Mouse (Mus musculus): ENCODE data around the gene Pibf1.

The Pibf1 gene

DNA sequence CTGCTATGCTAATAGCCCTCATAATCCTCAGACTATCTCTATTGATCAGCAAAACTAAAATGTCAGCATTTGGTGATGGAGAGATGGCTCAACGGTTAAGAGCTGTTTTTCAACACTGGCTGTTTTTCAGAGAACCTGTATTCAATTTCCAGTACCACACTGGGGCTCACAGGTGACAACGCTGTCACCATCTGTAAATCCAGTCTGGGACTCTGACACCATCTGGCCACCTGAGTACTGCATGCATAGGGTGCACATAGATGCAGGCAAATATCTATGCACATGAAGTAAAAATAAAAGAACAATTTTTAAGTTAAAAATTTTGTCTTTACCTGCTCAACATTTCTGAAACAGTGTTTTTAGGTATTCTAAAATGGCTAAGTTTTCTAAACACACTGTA is 40.8 kb downstream of the Pibf1 start:
- in situ Hi-C loops (cut with MboI; ENCODE audit: unreplicated experiment in 2 of 2) = loop anchor here (5.0 kb wide), 1 partner anchor 752 kb away; no protein-coding TSS in a partner anchor

- in situ Hi-C loops (cut with MboI; ENCODE audit: unreplicated experiment in 2 of 2) = loop anchor here (5.0 kb wide), 1 partner anchor 750 kb away; no protein-coding TSS in a partner anchor
Observed at GRCm38 (mm10) chr14:99141786-99142633, 42.8 kb downstream of the Pibf1 start.

- in situ Hi-C loops (cut with MboI; ENCODE audit: unreplicated experiment in 2 of 2) = no loop called here
Observed at GRCm38 (mm10) chr14:99146841-99147240, 47.6 kb downstream of the Pibf1 start.

DNA sequence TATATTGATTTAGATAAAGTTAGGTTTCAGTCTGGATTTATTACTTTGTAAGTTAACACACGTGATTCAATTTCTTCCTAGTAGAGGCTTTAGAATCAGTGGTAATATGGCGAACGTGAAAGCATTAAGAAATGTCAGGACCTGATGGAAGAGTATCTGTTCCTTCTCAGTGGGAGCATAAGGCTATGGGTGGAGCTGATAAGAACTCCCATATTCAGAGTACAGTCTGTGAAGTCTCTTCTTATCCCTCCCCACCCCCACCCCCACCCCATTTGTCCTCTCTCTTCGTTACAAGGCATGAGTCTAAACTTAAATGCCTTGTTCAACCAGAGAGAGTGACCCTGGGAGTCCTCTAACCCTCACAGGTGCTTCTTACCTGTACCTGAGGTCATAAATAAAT is 53.5 kb downstream of the Pibf1 start:
- in situ Hi-C loops (cut with MboI; ENCODE audit: unreplicated experiment in 2 of 2) = no loop called here

DNA sequence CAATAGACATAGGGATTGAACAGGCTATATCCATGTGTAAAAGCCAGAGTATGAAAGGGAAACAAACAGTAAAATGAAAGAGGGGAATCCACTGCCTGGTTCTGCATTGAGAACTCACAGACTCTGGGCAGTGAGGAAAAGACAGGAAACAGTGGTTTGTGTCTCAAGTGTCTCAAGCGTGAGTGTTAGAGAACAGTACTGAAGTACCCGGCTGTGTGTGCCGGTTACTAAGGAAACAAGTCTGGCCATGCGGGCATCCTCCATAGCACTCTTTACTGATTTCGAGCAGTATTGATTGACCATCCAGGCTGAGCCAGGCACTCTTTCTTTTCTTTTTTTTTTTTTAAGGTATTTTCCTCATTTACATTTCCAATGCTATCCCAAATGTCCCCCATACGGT is 60.7 kb downstream of the Pibf1 start:
- in situ Hi-C loops (cut with MboI; ENCODE audit: unreplicated experiment in 2 of 2) = no loop called here

GRCm38 (mm10) chr14:99163051-99163450 is 63.8 kb downstream of the Pibf1 start:
- in situ Hi-C loops (cut with MboI; ENCODE audit: unreplicated experiment in 2 of 2) = no loop called here

- in situ Hi-C loops (cut with MboI; ENCODE audit: unreplicated experiment in 2 of 2) = no loop called here
Observed at GRCm38 (mm10) chr14:99174138-99174745, 75.0 kb downstream of the Pibf1 start.

DNA sequence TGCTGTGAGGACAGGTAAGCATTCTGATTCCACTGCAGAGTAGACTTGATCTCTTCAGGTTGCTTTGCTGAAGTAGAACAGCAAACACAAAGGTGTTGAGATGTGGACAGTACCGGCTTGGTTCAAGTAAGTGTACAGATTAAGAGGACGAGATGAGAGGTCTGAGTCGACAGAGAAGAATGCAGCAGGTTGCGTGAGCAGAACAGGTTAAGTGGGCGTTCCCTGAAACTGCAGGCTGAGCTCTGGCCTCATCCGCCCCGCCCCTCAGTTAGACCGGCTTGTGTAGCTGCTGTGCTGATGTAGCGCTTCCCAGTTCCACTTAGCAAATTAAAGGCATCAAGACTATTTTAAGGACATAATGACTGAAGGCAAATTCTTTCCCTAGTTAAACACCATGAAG is 77.3 kb downstream of the Pibf1 start:
- in situ Hi-C loops (cut with MboI; ENCODE audit: unreplicated experiment in 2 of 2) = no loop called here

- in situ Hi-C loops (cut with MboI; ENCODE audit: unreplicated experiment in 2 of 2) = no loop called here
Observed at GRCm38 (mm10) chr14:99190153-99190790, 91.0 kb downstream of the Pibf1 start.

DNA sequence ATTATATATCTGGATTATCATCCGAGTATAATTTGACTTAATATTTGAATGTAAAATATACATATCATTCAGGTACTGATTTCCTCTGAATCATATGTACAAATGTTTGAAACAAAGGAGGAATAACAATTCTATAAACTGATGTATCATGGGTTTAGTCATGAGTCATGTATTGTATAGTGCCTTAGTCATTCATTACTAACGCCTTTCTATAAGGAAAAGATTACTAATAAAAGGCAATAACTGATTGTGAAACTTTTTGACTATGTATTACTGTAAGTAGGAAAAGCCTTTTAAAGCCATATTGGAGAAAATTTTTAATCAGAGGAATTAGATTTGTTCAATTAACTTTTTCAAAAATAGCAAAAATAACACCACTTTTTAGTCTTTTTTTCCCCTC is 106.6 kb downstream of the Pibf1 start:
- in situ Hi-C loops (cut with MboI; ENCODE audit: unreplicated experiment in 2 of 2) = no loop called here

DNA sequence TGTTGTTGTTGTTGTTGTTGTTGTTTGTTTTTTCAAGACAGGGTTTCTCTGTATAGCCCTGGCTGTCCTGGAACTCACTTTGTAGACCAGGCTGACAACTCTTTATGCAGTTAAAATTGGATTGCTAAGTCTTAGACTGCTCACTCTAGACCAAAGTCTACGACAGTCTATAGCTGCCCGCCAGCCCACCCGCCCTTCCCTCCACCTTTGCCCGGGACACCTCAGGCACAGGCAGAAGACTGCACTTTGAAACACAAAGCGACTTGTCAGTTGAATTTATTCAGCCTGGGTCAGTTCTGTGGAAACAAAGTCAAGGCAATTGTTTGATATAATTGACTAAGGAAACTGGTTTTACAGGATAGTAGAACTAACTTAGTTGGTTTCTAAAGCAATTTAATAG is 107.4 kb downstream of the Pibf1 start:
- in situ Hi-C loops (cut with MboI; ENCODE audit: unreplicated experiment in 2 of 2) = no loop called here

DNA sequence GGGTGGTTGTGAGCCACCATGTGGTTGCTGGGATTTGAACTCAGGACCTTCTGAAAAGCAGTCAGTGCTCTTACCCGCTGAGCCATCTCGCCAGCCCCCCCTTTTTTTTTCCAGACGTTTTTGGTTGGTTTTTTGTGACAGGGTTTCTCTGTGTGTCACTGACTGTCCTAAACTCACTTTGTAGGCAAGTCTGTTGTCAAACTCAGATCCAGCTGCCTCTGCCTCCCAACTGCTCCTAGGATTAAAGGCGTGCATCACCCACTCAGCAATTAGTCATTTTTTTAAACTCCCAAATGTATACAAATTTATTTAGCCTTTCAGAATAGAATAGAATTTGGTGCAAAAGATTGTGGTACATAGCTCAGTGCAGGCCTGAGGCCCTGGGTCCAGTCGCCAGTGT is 111.2 kb downstream of the Pibf1 start:
- in situ Hi-C loops (cut with MboI; ENCODE audit: unreplicated experiment in 2 of 2) = no loop called here

DNA sequence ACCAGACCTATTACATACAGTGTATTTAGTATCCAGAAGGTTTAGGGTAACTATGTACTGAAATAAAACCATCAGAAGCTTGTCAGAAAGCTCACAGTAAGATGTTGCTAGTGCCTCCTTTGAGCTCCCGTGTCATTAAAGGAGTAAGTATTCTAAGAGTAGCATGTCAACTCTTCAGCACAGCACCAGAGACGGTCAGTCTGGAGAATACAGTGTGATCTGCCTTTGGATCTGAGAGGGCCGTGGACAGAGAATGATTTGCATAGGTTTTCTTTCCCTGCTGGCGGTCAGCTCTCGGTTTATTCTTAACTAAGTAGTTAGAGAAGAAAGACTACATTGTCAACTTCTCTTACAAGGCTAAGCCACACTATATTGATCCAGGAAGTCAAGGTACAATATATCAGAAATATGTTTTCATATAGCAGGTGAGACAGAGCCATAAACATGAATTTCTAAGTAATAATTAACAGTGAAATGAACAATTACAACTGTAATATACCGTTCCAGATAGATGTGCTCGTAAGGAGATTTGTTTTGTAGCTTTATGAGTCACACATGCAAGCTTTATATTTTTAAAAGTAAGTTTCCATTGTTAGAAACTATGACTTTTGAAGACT is 119.3 kb downstream of the Pibf1 start:
- in situ Hi-C loops (cut with MboI; ENCODE audit: unreplicated experiment in 2 of 2) = no loop called here

GRCm38 (mm10) chr14:99219757-99220171 is 120.5 kb downstream of the Pibf1 start:
- in situ Hi-C loops (cut with MboI; ENCODE audit: unreplicated experiment in 2 of 2) = no loop called here

DNA sequence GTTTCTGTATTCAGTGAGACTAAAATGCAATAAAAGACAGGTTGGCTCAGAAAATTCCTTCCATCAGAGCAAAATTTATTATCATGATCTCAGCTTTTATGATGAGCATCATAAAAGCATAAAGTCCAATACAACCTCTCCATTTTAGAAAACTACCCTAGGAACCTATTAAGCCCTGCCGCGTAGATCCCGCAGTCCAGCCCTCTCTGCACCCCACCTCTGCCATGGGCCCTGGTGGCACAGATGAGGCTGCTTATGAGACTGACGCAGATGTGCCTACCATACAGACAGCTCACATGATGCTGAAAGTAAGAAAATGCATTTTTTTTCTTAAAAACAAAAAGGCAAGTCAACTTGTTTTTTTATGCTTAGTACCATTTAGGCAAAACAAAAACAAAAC is 126.7 kb downstream of the Pibf1 start:
- in situ Hi-C loops (cut with MboI; ENCODE audit: unreplicated experiment in 2 of 2) = no loop called here

DNA sequence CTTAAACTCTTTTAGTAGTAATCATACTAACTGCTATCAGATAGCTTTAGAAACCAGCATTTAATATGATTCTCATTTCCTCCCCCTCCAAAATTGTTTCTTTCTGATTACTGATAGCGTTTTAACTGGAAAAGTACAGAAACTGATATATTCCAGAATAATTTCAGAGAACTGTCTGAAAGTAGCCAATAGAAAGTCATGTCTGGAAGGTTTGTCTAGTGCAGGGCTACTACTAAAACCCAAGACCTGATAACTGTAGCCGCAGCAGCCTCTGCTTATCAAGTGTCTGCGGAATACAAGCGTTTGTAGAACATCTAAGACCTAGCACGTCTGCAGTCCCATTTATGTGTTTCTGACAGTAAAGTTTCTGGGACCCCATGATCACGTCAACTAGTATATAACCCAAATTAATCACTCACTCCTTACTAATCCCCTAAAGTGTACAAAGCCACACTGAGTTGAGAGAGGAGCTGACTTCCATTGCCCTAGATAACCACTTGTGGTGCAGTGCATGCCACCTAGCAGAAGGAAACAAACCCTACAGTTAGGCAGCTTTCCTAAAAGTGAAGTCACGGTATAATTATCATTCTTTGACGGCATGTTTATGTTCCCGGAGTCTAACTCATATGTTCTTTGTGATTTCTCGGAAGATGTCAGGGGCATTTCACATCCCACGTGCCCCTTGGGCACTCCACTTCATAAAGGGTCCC is 130.0 kb downstream of the Pibf1 start:
- in situ Hi-C loops (cut with MboI; ENCODE audit: unreplicated experiment in 2 of 2) = no loop called here

DNA sequence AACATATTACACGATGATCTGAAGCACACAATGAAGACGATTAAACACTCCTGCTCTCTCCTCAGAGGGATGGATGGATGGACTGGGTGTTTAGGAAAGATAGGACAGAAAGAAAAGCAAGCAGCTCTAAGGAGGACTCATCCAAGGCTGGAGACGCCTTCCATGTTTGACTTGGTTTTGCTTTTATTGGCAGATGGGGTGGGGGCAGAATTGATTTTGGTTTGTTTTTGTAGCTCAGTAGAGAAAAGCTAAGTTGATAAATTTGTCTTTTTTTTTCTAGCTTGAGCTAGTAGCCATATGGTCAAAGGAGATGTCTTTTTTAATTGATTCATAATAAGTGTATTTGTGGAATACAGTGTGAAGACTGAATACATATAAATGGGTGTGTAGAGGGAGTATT is 133.8 kb downstream of the Pibf1 start:
- in situ Hi-C loops (cut with MboI; ENCODE audit: unreplicated experiment in 2 of 2) = no loop called here

- in situ Hi-C loops (cut with MboI; ENCODE audit: unreplicated experiment in 2 of 2) = no loop called here
Observed at GRCm38 (mm10) chr14:99237115-99237514, 137.9 kb downstream of the Pibf1 start.

DNA sequence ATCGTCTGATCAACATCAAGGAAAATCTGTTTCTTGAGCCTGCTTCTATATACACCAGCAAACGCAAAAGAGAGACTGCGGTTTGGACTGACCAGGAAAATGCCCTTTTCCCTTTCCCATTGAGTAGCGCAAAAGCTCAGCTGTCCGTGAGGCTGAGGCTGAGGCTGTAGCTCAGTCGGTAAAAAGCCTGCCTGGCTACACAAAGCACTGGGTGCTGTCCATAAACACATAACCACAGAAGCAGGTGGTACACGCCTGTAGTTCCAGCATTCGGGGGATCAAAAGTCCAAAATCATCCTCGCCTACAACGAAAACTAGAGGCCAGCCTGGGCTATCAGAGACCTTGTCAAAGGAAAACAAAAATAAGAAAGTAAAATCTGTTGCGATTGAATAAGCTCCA is 141.3 kb downstream of the Pibf1 start:
- in situ Hi-C loops (cut with MboI; ENCODE audit: unreplicated experiment in 2 of 2) = no loop called here

GRCm38 (mm10) chr14:99244508-99244907 is 145.3 kb downstream of the Pibf1 start:
- in situ Hi-C loops (cut with MboI; ENCODE audit: unreplicated experiment in 2 of 2) = no loop called here

GRCm38 (mm10) chr14:99262026-99262425 is 162.8 kb downstream of the Pibf1 start:
- in situ Hi-C loops (cut with MboI; ENCODE audit: unreplicated experiment in 2 of 2) = no loop called here
